Mouse (Mus musculus) CH12.LX (cell line): Measurements from ENCODE around the gene Dpp6. TPM values are rescaled to one million over a fixed set of nuclear protein-coding genes. Genes with fewer than 3 reads are reported as not detected.

ENCODE experiments used
- DNase-seq: peaks from one replicate; pipeline ENCODE4 v3.0.0-alpha.2; 2013; ENCODE audit errors: extremely low read depth
- H3K27ac ChIP-seq: 2 replicates; pipeline ENCODE4 v1.5.1; 2012; ENCODE audit warnings: low read depth, mild to moderate bottlenecking, control low read depth, moderate library complexity; ENCODE audit not compliant: insufficient read depth
- H3K27me3 ChIP-seq: replicated peaks from 2 replicates; pipeline ENCODE3; 2012; ENCODE audit warnings: inconsistent platforms
- H3K36me3 ChIP-seq, 2 experiments: replicated peaks in 1 of 2; 2 replicates each; pipeline versions ENCODE3 to v1.6.1; 2012; ENCODE audit warnings: inconsistent platforms in 1 of 2, low read length in 1 of 2, mild to moderate bottlenecking in 1 of 2, mixed read lengths in 1 of 2, moderate library complexity in 1 of 2; ENCODE audit not compliant: control insufficient read depth in 1 of 2, insufficient read depth in 1 of 2
- H3K4me1 ChIP-seq, 2 experiments: 2 replicates each; pipeline ENCODE4 v1.6.1; 2012; ENCODE audit warnings: inconsistent platforms in 1 of 2, moderate library complexity in 1 of 2; ENCODE audit not compliant: insufficient read depth in 2 of 2, control insufficient read depth in 1 of 2
- H3K4me2 ChIP-seq: 2 replicates; pipeline ENCODE4 v1.6.1; 2012; ENCODE audit warnings: low read depth, mild to moderate bottlenecking, control low read depth; ENCODE audit not compliant: poor library complexity, insufficient read depth, severe bottlenecking
- H3K4me3 ChIP-seq, 3 experiments: fragments of 150-350 bp in 1 of 3; sonication (generic) in 1 of 3; replicated peaks in 1 of 3; 2 replicates each; pipeline versions ENCODE3 to v1.5.1; 2011 to 2012; ENCODE audit warnings: low read depth in 2 of 3, low read length in 2 of 3, mild to moderate bottlenecking in 2 of 3, moderate library complexity in 2 of 3, control low read depth in 1 of 3, improper control_type of control experiment in 1 of 3, inconsistent platforms in 1 of 3, mixed read lengths in 1 of 3; ENCODE audit not compliant: poor library complexity in 1 of 3
- H3K79me2 ChIP-seq: replicated peaks from 2 replicates; pipeline ENCODE4 v1.6.1; 2012; ENCODE audit warnings: mild to moderate bottlenecking, moderate library complexity; ENCODE audit not compliant: control insufficient read depth, poor library complexity, insufficient read depth, severe bottlenecking; ENCODE audit errors: extremely low read depth
- H3K9ac ChIP-seq: 2 replicates; pipeline ENCODE4 v1.6.1; 2012; ENCODE audit warnings: low read depth, mild to moderate bottlenecking, control low read depth, moderate library complexity; ENCODE audit not compliant: insufficient read depth
- H3K9me3 ChIP-seq: replicated peaks from 2 replicates; pipeline ENCODE3; 2012; ENCODE audit warnings: low read length, inconsistent platforms, mixed read lengths
- CHD2 ChIP-seq: IDR thresholded peaks from 2 replicates; pipeline ENCODE4 v1.6.1; 2011; ENCODE audit warnings: low read length, improper control_type of control experiment
- E2F4 ChIP-seq: IDR thresholded peaks from 2 replicates; pipeline ENCODE4 v1.6.1; 2011; ENCODE audit warnings: low read depth, low read length, improper control_type of control experiment; ENCODE audit not compliant: insufficient replicate concordance
- EP300 ChIP-seq: IDR thresholded peaks from 2 replicates; pipeline ENCODE4 v1.6.1; 2011; ENCODE audit warnings: low read length, improper control_type of control experiment
- HCFC1 ChIP-seq: IDR thresholded peaks from 2 replicates; pipeline ENCODE4 v1.6.1; 2012; ENCODE audit warnings: low read depth, mild to moderate bottlenecking, inconsistent platforms, low read length, improper control_type of control experiment
- JUND ChIP-seq: conservative IDR thresholded peaks from 2 replicates; pipeline ENCODE4 v1.6.1; 2011; ENCODE audit warnings: low read depth, low read length, improper control_type of control experiment
- MAZ ChIP-seq: IDR thresholded peaks from 2 replicates; pipeline ENCODE4 v1.6.1; 2012; ENCODE audit warnings: low read depth, mild to moderate bottlenecking, inconsistent platforms, low read length, improper control_type of control experiment, moderate library complexity
- MEF2A ChIP-seq: IDR thresholded peaks from 2 replicates; pipeline ENCODE4 v1.6.1; 2014; ENCODE audit warnings: low read depth, mild to moderate bottlenecking, inconsistent platforms, low read length, improper control_type of control experiment, borderline replicate concordance
- MXI1 ChIP-seq: IDR thresholded peaks from 2 replicates; pipeline ENCODE4 v1.6.1; 2011; ENCODE audit warnings: mild to moderate bottlenecking, low read depth, low read length, improper control_type of control experiment
- MYC ChIP-seq: IDR thresholded peaks from 2 replicates; pipeline ENCODE4 v1.6.1; 2011; ENCODE audit warnings: low read depth, mild to moderate bottlenecking, improper control_type of control experiment, low read length
- PAX5 ChIP-seq: IDR thresholded peaks from 2 replicates; pipeline ENCODE4 v1.6.1; 2012; ENCODE audit warnings: low read length, inconsistent platforms, mixed read lengths
- POLR2A ChIP-seq: IDR thresholded peaks from 2 replicates; pipeline ENCODE4 v1.6.1; 2011; ENCODE audit warnings: low read depth, mild to moderate bottlenecking, improper control_type of control experiment, low read length
- RAD21 ChIP-seq: IDR thresholded peaks from 2 replicates; pipeline ENCODE4 v1.6.1; 2011; ENCODE audit warnings: low read depth, mild to moderate bottlenecking, low read length, improper control_type of control experiment, moderate library complexity
- RCOR1 ChIP-seq: conservative IDR thresholded peaks from 2 replicates; pipeline ENCODE4 v1.6.1; 2012; ENCODE audit warnings: low read depth, mild to moderate bottlenecking, inconsistent platforms, low read length, improper control_type of control experiment
- TBP ChIP-seq: conservative IDR thresholded peaks from 2 replicates; pipeline ENCODE4 v1.6.1; 2011; ENCODE audit warnings: low read depth, low read length, improper control_type of control experiment
- USF2 ChIP-seq: conservative IDR thresholded peaks from 2 replicates; pipeline ENCODE4 v1.6.1; 2011; ENCODE audit warnings: low read depth, low read length, improper control_type of control experiment
- ZC3H11A ChIP-seq: IDR thresholded peaks from 2 replicates; pipeline ENCODE4 v1.6.1; 2012; ENCODE audit warnings: low read depth, mild to moderate bottlenecking, inconsistent platforms, low read length, improper control_type of control experiment
- ZKSCAN1 ChIP-seq: IDR thresholded peaks from 2 replicates; pipeline ENCODE4 v1.6.1; 2012; ENCODE audit warnings: low read depth, inconsistent platforms, low read length, improper control_type of control experiment, borderline replicate concordance
- ZNF384 ChIP-seq: IDR thresholded peaks from 2 replicates; pipeline ENCODE4 v1.6.1; 2012; ENCODE audit warnings: low read depth, low read length, improper control_type of control experiment, inconsistent platforms
- dilution Hi-C: fragments of 300-500 bp; cut with MboI; formaldehyde crosslinking; loops from 2 replicates; pipeline ENCODE4 v1.14.3; 2020; ENCODE audit warnings: low sequenced_read_pairs; ENCODE audit not compliant: extremely low pct_unique_long_range_greater_than_20kb, extremely low pct_ligation_motif_present
- in situ Hi-C: fragments of 300-500 bp; cut with MboI; formaldehyde crosslinking; loops from 3 replicates; pipeline ENCODE4 v1.14.3; 2019; ENCODE audit warnings: low sequenced_read_pairs, low pct_ligation_motif_present, low pct_unique_long_range_greater_than_20kb, mixed read lengths
- polyA plus RNA-seq: library from polyadenylated mRNA; unstranded; fragments of >175 nt; gene quantifications from 2 replicates; pipeline ENCODE4 v1.2.1, GENCODE M21; 2012; ENCODE audit warnings: low read depth; ENCODE audit not compliant: insufficient read length
- total RNA-seq, 2 experiments: library from RNA; depleted of rRNA; stranded (reverse); fragments of 300-350 nt in 1 of 2; fragments of >200 nt in 1 of 2; gene quantifications; 2 replicates each; pipeline ENCODE4 v1.2.3; 2012 to 2014

The Dpp6 gene
- total and polyA plus RNA-seq, 3 experiments: not detected

DNA sequence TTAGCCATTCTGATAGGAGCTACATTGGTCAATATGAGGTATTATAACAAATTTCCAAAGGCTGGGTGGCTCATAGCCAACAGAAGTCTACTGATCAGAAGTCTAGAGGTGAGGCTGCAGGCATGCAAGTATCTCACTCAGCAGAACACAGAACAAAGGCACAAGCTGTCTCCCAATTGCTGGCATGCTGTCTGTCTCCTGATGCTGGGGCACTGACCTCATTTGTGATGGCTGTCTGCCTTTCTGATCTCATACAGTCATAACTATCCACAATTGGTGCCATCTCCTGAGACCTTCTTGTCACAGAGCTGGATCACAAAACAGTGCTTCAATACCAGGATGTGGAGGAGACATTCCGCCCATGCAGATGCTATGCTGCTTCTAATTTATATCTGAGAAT is 709.9 kb downstream of the Dpp6 start:
- TF ChIP-seq CHD2 (no peak), USF2 (no peak), EP300 (no peak), HCFC1 (no peak), ZKSCAN1 (no peak), RAD21 (no peak), ZNF384 (no peak), POLR2A (no peak), RCOR1 (no peak), MXI1 (no peak), MAZ (no peak), E2F4 (no peak), ZC3H11A (no peak), MEF2A (no peak), JUND (no peak), MYC (no peak)
- TF ChIP-seq, all 38 proteins: peak for 0
- Histone ChIP-seq H3K36me3 (no peaks in the 10 kb centered on the region), H3K27ac (no peak overlapping the region), H3K4me3 (no peak overlapping the region), H3K4me2 (no peak overlapping the region), H3K4me1 (no peaks in the 10 kb centered on the region), H3K9ac (no peak overlapping the region), H3K27me3 (no peaks in the 10 kb centered on the region), H3K79me2 (no peaks in the 10 kb centered on the region), H3K9me3 (peaks cover 2% of the 10 kb centered on the region)
- DNase-seq: no peak
- in situ Hi-C loops (no loop called here), dilution Hi-C loops (no loop called here)

DNA sequence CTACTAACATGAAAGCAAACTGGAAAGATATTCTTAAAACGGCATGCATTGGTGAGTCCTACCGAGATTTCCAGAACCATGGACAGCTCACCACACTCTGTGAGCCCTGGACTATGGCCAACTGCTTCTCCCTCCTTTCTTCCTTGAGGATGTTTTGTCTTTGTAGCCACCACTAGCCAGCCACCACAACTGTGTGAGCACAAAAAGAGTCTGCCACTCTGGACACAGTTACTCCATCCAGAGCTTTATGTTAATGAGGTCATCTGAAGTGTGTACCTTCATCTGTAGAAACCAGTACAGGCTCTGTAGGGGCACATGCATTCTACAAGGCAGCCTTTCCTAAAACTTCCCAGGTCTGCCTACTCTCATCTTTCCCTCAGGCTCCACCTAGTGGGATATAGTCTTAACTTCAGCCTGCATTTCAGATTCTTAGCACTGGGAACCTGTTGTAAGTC is 727.8 kb downstream of the Dpp6 start:
- in situ Hi-C loops (no loop called here), dilution Hi-C loops (no loop called here)
- Histone ChIP-seq H3K4me2 (no peak overlapping the region), H3K36me3 (no peaks in the 10 kb centered on the region), H3K27ac (no peak overlapping the region), H3K4me1 (no peaks in the 10 kb centered on the region), H3K27me3 (peaks cover 13% of the 10 kb centered on the region), H3K9ac (no peak overlapping the region), H3K79me2 (no peaks in the 10 kb centered on the region), H3K4me3 (no peak overlapping the region), H3K9me3 (no peaks in the 10 kb centered on the region)
- no peak for DNase-seq
- TF ChIP-seq TBP (no peak), RAD21 (peak; percentile 3), PAX5 (no peak)
